Mouse (Mus musculus) right cerebral cortex, postnatal 14 days (tissue): ENCODE measurements at regions not wholly inside any gene's neighbourhood (a gene's known extent, or its start where the extent isn't known, plus 50 kb on each side); places are given as distances from the start of the nearest gene placed in this dataset.
"Not testable (repeated sequence)": the region's sequence is repeated elsewhere in the genome, so short reads cannot be mapped to it uniquely, and the experiment has no call there.

Source experiments
- DNase-seq: peaks from one replicate; pipeline ENCODE4 v3.0.0; 2022

DNA sequence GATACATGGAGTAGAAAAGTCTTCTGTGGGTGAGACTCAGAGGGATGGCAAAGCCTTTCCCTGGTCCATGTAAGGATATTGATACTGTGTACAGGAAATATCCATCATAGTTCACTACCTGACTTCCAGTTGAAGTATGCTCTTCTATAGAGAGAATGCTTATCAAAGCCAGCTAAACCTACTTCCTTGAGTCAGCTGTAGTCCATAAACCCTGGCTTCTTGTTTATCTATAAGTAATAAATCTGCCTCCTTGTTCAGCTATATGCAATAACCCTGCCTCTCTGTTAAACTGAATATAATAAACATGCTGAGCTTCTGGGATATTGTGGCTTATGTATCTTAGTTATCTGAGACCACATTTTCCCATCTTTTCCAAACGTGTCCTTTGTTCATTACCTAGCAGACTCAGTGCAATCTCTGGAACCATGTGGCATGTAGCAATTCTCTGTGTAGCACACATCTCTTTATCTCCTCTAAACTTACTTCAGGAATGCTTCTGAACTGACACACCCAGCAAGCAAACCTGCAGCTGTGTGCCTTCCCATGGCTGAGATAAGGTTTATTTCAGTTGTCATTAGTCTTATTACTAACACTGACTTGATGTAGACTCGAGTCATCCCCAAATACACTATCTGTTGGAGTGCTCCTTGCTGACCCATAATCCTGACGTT lies 694.9 kb upstream of the Map3k7 start:
- DNase-seq = no peak

DNA sequence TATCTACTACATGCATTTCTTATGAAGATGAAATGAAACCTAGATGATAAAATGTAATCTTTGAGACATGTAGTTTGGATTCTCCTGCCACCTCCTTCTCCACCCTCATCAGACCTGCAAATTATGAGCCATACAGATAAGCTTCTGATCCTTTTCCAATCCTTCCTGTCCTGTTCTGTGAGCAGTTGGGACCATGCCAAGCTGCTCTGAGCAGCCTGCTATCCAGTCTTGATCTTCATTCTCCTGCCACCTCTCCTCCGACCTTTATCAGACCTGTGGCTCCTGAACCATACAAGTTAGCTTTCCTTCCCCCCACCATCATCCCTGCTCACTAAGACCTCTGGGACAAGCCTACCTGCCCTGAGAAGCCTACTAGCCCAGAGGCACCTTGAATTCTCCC lies 689.8 kb upstream of the Map3k7 start:
- DNase-seq = no peak

DNA sequence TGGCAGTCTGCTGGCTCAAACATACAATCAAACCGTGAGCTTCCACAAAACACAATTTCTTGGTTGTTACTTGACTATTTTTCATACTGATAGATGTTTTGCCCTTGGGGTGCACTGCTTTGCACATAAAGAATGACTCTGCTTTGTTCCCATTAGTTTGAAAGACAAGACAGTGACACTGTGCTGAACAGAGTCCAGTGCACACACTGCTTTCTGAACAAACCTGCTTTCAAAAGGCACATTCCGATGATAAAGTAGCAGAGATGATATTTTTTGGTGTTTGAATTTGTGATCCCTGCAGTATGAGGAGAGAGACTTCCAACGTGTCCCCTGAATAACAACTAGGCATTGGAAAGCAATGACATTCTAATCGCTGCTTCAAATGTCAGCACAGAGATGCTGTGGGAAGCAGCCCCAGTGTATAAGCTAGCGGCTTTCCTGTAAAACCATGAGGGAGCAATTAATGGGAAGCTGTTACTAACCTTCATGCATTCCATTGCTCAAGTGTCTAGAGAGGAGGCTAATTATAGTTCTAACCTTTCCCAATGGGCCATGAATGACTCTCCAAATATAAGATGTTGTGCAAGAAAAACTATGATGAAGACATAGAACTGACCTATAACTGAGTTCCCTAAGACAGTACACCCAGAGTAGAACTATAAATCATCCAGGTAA lies 673.5 kb upstream of the Map3k7 start:
- DNase-seq = no peak

DNA sequence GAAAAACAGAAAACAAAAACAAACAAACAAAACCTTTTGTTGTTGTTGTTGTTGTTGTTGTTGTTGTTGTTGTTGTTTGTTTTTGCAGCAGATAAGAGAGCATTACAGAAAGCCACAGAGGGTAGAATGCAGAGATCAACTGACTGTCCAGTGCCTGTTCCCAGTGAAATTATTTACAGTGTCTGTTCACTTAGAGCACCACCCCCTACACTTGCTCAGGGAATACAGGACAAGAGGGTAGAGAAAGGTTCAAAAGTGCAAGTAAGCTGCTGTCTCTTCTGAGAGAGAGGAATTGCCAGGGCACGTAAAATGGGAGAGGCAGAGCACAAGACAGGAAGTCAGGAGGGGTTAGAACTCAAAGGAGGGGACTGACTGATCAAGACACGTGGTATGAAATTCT lies 670.1 kb upstream of the Map3k7 start:
- no peak for DNase-seq

DNA sequence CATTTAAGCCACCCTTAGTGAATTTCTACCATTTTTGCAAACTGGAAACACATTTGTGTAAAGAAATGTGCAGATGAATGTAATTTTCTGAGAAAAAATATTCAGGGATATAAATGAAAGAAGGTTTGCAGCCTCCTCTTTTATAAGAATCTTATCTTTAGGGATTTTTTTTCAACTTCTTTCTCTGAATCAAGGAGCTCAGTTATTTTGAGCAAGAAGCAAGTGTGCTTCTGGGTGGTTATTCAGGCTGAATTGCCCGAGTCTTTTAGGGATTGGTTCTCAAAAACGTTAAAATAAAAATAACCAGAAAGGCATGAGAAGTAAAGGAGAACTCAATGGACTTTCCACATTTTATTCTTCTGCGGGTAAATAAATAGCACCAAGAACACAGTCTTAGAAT lies 666.0 kb upstream of the Map3k7 start:
- no peak for DNase-seq

DNA sequence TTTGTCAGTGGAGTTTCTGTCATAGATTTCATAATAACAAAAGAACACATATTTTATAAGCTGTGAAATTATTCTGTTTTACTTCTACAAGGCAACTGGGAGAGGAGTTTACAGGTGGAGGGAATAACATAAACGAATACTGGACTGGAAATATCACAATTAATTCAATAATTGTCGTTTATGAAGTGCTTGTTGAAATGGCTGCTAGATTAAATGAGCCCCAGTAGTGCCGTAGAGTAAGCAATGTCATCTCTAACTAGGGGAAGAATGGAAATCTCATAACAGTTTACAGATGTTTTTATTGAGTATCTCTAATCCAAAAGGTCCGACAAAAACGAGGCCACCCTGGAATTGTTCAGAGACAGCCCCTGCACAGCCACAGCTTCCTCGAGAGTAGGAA lies 644.6 kb upstream of the Map3k7 start:
- DNase-seq = no peak

DNA sequence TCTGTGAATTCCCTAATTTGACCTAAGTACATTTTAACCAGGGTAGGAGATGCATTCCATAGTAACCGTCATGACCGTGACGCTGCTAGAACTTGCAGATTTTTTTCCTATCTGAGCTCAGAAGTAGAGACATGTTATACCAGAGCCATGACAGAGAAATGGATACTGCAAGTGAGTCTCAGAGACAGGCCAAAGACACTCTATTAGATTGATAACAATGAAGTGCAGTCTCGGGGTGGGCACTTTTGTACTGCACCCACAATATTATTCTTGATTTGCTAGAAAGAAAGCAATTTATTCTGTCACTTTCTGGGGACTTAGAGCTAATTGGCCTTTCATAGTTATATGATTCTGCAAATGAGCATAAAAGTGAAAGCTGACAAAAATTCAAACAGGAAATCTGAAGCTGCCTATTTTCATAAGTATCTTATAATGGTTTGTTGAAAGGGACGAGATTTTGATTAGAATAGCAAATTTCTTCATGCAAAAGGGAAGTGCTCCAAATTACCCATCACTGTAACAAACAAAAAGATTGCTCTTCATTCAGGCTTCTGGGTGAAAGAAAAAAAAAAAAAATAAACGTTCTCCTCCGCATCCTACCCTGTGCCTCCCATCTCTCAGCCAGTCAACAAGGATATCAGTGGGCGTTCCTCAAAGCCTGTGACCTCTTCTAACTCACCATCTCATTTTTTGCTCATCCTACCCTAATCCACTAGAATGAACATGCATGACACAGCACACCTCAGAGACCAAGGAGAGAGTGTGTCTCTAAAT lies 643.0 kb upstream of the Map3k7 start:
- DNase-seq = no peak

DNA sequence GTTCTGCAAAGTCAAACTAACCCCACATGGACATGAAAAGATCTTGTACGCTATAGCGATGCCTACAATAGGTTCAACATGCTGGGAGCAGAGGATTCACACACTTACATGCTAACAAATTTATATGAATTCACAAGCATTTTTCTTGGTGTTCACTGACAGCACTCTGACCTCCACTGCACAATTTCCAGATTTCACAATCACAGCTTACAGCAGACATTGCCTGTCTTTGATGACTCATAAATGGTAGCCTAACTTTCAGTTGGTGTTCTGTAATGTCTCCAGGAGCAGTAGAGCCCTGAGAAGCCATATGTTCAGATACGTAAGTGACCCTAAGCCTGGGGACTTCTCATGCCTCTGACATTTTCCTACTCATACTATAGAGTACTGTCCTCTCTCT lies 640.1 kb upstream of the Map3k7 start:
- no peak for DNase-seq

DNA sequence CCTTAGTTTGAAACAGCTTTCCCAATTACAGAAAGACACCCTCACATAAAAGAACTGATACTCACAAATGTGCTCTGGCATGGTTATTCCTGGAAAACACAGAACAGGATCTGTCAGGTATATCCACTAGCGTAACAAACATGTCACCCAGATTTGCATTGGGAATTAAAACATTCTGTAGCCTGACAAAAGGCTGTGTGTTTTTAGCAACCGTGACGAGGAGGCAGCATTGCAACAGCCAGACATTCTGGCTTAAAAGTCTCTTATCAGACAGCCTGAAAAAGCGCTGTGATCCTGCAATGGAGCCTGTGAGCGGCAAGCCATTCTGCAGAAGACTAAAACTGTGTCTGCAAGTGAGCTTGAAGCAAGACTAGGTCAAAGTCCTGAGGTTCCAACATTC lies 635.1 kb upstream of the Map3k7 start:
- DNase-seq = no peak

DNA sequence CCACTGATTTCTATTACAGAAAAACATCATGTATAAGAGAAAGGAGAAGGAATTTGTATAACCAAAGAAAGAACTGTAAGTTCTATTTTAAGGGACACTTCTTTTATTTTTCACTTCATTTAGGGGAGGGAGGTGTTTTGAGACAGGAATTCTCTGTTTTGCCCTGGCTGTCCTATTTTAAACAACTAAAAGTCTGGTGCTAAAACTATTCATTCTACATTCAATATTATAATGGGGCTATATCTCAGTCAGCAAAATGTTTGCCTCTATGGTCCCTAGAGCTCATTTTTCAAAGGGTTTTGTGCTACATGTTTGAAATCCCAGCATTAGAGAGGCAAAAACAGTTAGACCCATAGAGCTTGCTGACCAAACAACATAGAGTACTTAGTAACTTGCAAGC lies 632.8 kb upstream of the Map3k7 start:
- no peak for DNase-seq

DNA sequence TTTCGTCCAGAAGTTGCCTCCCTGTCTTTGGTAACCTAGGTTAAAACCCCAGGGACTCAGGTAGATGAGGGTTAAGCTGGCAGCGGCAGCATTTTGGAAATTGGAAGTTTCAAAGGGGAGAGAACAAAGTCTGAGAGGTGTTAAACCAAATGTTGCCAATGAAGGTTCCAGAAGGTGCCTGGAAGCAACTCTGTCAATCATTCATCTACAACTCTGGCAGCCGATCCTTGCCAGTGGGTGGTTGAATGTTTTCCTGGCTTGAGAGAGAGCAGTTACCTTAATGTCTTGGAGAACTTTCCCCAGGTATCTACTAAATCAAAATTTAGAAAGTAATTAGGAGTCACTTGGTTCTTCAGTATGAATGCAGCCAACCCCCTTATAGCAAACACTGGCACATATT lies 628.2 kb upstream of the Map3k7 start:
- DNase-seq = no peak

DNA sequence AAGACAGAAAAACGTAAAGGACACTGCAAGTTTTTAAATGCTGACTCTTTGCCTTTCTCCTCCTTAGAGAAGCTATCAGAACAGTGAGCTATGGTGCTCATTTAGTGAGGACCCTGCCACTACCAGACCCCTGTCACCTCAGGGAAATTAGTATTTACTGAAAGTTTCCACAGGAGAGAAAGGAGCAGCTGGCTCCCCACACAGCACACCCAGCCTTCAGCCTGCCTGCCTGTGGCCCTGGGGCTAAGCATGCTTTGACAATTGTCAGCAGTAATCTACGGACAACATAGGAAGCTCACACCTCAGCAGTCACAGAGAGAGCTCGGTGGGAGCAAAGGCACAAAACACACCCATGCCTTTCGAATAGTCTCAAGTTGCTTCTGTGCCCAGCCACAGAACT lies 625.9 kb upstream of the Map3k7 start:
- DNase-seq = no peak

DNA sequence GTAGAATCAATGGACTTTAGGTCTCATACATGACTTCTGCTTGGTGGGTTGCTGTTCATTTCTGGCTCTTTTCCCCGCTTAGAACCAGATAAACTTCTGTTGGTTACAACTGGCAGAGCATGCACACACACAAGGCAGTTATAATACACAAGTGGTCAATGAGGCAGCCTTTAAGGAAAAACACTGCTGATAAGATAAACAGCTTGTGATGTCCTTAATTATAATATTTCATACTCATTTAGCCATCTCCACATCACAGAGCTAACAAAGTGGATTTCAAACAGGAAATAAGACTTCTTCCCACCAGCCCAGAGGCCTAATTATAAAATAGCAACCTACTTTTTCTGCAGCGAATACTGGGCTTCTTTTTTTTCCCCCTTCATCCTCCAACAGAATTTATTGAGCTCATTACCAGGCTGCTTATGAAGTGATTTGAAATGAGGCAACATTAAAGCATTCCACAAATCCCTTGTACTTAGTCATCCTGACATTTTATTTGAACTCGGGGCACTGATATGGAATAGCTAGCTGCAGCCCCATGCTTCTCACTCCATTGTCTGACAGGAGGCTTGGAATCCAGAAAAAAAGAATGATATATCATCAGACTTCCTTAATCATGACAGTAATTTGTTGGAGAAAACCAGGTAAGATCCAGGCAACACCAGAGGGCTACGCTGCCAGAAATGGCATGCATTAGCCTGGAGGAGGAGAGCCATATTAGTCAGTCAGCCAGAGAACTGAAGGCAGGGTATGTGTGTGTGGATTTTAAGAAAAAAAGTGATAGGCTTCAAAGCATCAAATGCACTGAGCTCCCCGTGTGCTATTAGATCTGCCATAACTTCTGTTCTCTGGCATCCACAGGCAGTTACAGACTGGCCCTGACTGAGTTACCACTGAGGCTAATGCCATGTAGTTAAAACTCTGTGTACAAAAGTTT lies 620.3 kb upstream of the Map3k7 start:
- no peak for DNase-seq

DNA sequence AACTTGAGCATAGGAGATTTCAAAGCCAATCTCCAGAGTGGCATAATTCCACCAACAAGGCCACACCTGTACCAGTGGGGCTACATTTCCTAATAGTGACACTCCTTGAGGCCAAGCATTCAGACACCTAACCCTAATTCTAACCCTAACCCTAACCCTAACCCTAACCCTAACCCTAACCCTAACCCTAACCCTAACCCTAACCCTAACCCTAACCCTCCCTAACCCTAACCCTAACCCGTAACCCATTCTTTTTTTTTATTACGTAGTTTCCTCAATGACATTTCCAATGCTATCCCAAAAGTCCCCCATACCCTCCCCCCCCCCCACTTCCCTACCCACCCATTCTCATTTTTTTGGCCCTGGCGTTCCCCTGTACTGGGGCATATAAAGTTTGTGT lies 609.9 kb upstream of the Map3k7 start:
- not testable (repeated sequence) for DNase-seq

DNA sequence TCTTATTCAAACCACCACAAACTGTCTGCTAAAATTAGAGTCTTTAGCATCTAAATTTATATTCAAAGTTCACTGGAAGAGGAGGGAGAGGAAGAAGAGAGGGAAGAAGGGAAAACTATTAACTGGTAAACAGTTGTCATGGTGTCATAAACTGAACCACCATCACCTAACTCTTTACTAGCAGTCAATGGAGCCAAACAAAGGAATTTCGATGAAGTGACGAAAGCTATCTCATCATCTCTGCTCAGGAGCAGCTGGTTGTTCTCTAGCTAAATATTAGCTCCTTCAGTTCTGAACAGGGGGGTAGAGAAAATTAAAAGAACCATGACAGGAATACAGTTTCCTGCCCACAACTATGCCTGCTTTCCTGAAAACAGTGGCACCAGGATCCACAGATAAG lies 608.9 kb upstream of the Map3k7 start:
- no peak for DNase-seq

DNA sequence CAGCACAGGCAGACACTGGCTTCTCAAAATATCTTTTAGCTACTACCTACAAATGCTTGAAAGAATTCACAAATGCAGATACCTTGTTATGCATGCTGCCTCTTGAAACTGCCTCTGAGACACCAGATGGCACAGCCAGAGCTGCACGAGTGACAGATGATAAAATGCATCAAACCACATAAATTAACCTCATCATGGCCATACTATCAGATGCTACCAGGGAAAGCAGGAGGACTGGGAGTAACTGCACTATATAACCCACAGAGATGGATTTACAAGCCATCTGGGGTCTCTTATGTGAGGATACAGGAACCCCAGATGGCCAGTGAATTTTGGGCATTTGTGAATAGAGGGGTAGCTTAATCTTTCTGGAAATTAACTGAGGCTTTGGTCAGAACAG lies 597.7 kb upstream of the Map3k7 start:
- DNase-seq = no peak

DNA sequence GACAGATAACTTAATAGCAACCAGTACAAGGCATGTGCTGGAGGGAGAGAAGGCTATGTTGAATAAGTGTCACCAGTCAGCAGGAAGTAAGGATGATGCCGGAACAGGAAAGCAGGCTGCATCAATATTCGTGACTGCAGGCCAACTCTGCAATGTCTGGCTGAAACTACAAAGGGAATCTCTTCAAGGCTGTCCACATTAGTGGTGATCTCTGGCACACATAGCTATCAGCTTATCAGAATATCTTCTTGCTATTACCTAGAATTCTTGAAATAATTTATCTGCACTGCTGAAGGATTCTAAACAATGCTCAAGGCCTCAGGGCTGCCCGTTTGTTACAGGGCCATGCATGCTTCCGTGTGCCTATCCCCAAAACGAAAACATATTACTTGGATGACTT lies 596.9 kb upstream of the Map3k7 start:
- no peak for DNase-seq

DNA sequence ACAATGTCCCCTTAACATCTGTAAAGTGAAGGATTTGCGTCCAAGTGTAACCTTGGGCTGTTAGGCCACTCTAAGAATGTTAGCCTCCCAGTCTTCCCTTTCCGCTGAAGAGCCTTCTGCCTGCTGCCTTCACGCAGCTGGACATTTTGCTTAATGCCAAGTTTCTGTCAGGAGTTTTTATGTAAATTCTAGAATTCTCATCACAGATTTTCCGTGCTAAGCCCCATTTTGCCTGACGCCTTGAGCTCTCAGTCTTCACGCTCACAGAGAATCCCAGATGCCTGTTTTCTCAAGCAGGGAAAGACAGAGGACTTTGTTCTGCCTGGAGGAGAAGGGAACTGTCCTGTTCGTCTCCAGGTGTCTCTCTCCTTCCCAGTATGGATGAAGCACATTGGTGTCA lies 593.8 kb upstream of the Map3k7 start:
- DNase-seq = no peak

DNA sequence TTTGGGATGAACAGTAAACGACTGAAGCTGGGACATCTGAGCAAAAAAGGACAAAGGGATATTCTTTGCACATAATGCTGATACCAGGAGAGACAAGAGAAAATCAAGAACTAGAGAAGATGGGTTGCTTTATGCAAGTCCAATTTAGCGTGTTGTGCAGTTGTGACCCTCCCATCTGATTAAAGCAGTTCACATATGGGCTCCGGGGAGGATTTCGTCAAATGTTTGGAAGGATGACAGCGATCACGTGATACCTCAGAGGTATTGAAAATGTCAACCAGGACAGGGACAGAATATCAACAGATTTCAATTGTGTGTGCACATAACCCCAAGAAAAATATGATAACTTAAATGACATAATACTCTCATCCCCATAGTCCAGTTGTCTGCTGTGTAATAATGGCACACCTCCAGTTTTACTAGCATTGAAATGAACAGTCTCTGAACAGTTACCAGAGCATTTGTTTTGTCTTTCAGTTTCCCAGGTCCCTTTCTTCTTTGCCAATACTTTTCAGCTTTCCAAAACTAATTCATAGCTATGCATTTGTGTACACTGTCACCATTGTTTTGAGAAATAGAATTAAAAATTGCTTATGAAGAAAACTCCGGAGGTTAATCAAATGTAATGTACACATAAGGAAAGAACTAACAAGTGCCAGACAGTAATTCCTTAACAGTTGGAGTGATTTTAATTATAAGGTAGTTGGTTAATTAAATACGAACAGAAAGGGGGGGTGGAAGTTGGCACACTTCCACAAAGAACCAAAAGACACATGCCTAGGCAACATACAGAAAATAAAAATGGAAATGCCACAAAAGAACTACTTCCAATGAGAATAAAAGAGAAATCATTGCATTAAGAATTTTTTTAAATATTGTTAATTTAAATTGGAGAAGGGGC lies 582.6 kb upstream of the Map3k7 start:
- DNase-seq = no peak

DNA sequence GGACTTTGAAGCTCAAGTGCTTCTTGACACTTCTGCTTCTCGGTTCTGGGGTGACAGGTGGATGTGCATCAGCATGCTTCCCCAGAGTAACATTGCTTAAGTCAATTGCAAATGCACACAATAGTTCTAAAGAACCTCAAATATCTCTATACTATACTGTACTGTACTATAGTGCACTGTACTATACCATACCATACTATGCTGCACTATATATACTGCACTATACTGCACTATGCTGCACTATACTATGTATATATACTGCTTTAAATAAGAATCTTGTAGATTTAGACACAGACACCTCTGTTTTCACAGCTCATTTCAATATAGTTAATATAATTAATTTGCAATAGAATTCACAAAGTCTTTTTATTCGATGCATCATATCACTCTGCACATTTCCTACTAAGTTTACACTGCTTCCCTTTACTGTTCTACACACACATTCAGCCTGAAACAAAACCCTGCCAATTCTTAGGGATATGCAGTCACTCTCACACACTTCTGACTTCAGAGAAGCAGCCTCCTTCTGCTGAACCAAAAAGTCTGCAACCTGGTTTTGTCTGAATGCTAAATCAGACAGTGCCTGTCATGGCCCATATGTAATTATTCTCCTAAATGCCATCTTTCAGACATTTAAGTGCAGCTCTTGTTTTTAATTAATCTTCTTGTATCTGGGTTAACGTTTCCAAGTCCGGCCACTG lies 570.8 kb upstream of the Map3k7 start:
- no peak for DNase-seq

DNA sequence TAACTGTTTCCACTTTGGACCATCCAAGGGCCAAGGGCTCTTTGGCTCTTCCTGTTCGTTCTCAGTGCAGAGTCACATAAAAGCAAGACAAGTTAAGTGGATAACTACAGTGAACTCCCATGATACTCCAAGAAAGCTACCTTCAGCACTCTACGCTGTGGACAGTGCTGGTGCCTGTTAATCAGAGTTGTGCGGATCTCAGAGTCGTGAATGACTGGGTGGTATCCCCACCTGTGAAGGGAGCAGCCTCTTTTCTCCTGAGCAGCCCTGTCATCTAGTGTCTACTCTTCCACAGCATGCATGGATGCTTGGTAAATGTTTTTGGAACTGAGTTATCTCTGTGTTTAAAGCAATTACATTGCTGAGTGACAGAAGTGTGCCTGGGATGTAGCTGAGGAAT lies 568.4 kb upstream of the Map3k7 start:
- no peak for DNase-seq
